Mouse (Mus musculus): Measurements from ENCODE around the gene Aida.

- TF ChIP-seq EP300 (IDR thresholded peaks at IDR 0.05), result no peak
- TF ChIP-seq CTCF (IDR thresholded peaks at IDR 0.05), result no peak
These were observed 44.6 kb upstream of the Aida start for GRCm38 (mm10) chr1:183251818-183252217.

All from lung, postnatal 0 days (tissue).